Comparison of ENCODE assay signal across 7 mouse cellular contexts in genomic region chr12:72820940-72821431, GRCm38 (mm10).
DNase-seq lines count a peak whose midpoint lies in the region; ATAC-seq and TF ChIP-seq lines count a peak whose summit lies in the region.

No protein-coding gene starts in this region.

- DNase-seq in CD4-positive helper T cell, adult 2 months (ENCODE audit: low read depth, low spot score): peak; percentile 31
- peak; percentile 51 for DNase-seq in CH12.LX (ENCODE audit: extremely low read depth)
- peak; percentile 44 to 48 for DNase-seq in heart, postnatal 10 days
- DNase-seq in left cerebral cortex, postnatal 25 days (ENCODE audit: low spot score in 2 of 2): peak; percentile 27 to 35

- WGBS in embryonic facial prominence, embryonic 13.5 days: 2% methylated on average over 24 of the region's 24 CpGs
- 5% methylated on average over 24 of the region's 24 CpGs for WGBS in small intestine, adult 2 months

- peak overlapping the region; percentile 35 to 54 (median 51) for H3K4me3 ChIP-seq in CH12.LX (replicated peaks in 1 of 3; ENCODE audit: low read depth in 2 of 3, low read length in 2 of 3, poor library complexity in 1 of 3)
- H3K4me3 ChIP-seq in embryonic facial prominence, embryonic 13.5 days: peak overlapping the region; percentile 46
- H3K4me3 ChIP-seq in small intestine, adult 2 months (ENCODE audit: low read depth, low read length): peak overlapping the region; percentile 38

- no peaks in the 10 kb centered on the region for H3K27me3 ChIP-seq in CH12.LX (replicated peaks)
- H3K27me3 ChIP-seq in embryonic facial prominence, embryonic 13.5 days: peaks cover 12% of the 10 kb centered on the region
- H3K27me3 ChIP-seq in small intestine, adult 2 months (ENCODE audit: control insufficient read depth, insufficient read depth, low read length): peaks cover 4% of the 10 kb centered on the region; the same call in 1 of the 2 replicates

- dilution Hi-C loops in CH12.LX (cut with MboI; ENCODE audit: extremely low pct_ligation_motif_present, extremely low pct_unique_long_range_greater_than_20kb, low sequenced_read_pairs): no loop called here

- no peak for TF ChIP-seq EP300 in CH12.LX (IDR thresholded peaks at IDR 0.05; ENCODE audit: low read length)

- peak overlapping the region; percentile 41; the same call in 1 of the 2 replicates for H3K9ac ChIP-seq in CH12.LX (ENCODE audit: insufficient read depth, low read depth)
- peak overlapping the region; percentile 60 for H3K9ac ChIP-seq in embryonic facial prominence, embryonic 13.5 days

- no peak for TF ChIP-seq CTCF in CH12.LX (conservative IDR thresholded peaks at IDR 0.05 in 1 of 2, IDR thresholded peaks at IDR 0.05 in 1 of 2; ENCODE audit: low read depth in 2 of 2, low read length in 2 of 2)
- no peak for TF ChIP-seq CTCF in small intestine, adult 2 months (IDR thresholded peaks at IDR 0.05; ENCODE audit: extremely low read depth, insufficient read length, insufficient replicate concordance, low read depth, low read length)

- in situ Hi-C loops in CH12.LX (cut with MboI; ENCODE audit: low pct_ligation_motif_present, low pct_unique_long_range_greater_than_20kb, low sequenced_read_pairs): no loop called here

- intact Hi-C loops in heart, postnatal 10 days (cut with DNase I): no loop called here
- intact Hi-C loops in left cerebral cortex, postnatal 25 days (cut with DNase I): no loop called here

- ATAC-seq in embryonic facial prominence, embryonic 13.5 days (ENCODE audit: insufficient number of reproducible peaks, insufficient read depth, low FRiP score, low TSS enrichment, low read depth): peak; percentile 78
- ATAC-seq in megakaryocyte, adult 5-6 weeks (ENCODE audit: poor library complexity, severe bottlenecking): peak; percentile 88

- no peak; the same call in 1 of the 2 replicates for TF ChIP-seq POLR2A in CH12.LX (IDR thresholded peaks at IDR 0.05; ENCODE audit: low read depth, low read length)
- TF ChIP-seq POLR2A in small intestine, adult 2 months (IDR thresholded peaks at IDR 0.05; ENCODE audit: low read depth, low read length): no peak

- H3K79me2 ChIP-seq in CH12.LX (replicated peaks; ENCODE audit: control insufficient read depth, extremely low read depth, insufficient read depth, poor library complexity, severe bottlenecking): no peaks in the 10 kb centered on the region

- no peak; the same call in 1 of the 2 replicates for TF ChIP-seq RAD21 in CH12.LX (IDR thresholded peaks at IDR 0.05; ENCODE audit: low read depth, low read length)

- H3K4me2 ChIP-seq in CH12.LX (ENCODE audit: insufficient read depth, low read depth, poor library complexity, severe bottlenecking): peak overlapping the region; percentile 87
- peak overlapping the region; percentile 70 for H3K4me2 ChIP-seq in embryonic facial prominence, embryonic 13.5 days

- no peak overlapping the region for H3K27ac ChIP-seq in CH12.LX (ENCODE audit: insufficient read depth, low read depth)
- H3K27ac ChIP-seq in embryonic facial prominence, embryonic 13.5 days: peak overlapping the region; percentile 72
- H3K27ac ChIP-seq in small intestine, adult 2 months (ENCODE audit: insufficient read depth, low read depth, low read length): no peak overlapping the region

- no peaks in the 10 kb centered on the region for H3K9me3 ChIP-seq in CH12.LX (replicated peaks; ENCODE audit: low read length)
- no peaks in the 10 kb centered on the region for H3K9me3 ChIP-seq in embryonic facial prominence, embryonic 13.5 days

- H3K4me1 ChIP-seq in CH12.LX (ENCODE audit: control insufficient read depth in 1 of 2, insufficient read depth in 2 of 2): peaks cover 0 to 16% of the 10 kb centered on the region in 2 experiments; a peak in 2 of 4 replicates
- peaks cover 4% of the 10 kb centered on the region for H3K4me1 ChIP-seq in embryonic facial prominence, embryonic 13.5 days
- peaks cover 3% of the 10 kb centered on the region; the same call in 1 of the 2 replicates for H3K4me1 ChIP-seq in small intestine, adult 2 months (ENCODE audit: control insufficient read depth, insufficient read depth, insufficient read length, low read length)

- H3K36me3 ChIP-seq in CH12.LX (replicated peaks in 1 of 2; ENCODE audit: control insufficient read depth in 1 of 2, insufficient read depth in 1 of 2, low read length in 1 of 2): no peaks in the 10 kb centered on the region
- no peaks in the 10 kb centered on the region for H3K36me3 ChIP-seq in embryonic facial prominence, embryonic 13.5 days
- no peaks in the 10 kb centered on the region for H3K36me3 ChIP-seq in small intestine, adult 2 months (ENCODE audit: control insufficient read depth, insufficient read depth, low read length)

TF ChIP-seq in CH12.LX, 34 proteins besides CTCF, POLR2A, EP300 and RAD21:
- TF ChIP-seq POLR2AphosphoS2 (IDR thresholded peaks at IDR 0.05; ENCODE audit: low read depth, low read length) (no peak), CHD2 (IDR thresholded peaks at IDR 0.05; ENCODE audit: low read length) (no peak), CHD1 (IDR thresholded peaks at IDR 0.05; ENCODE audit: low read depth, low read length) (no peak), KAT2A (IDR thresholded peaks at IDR 0.05; ENCODE audit: insufficient replicate concordance, low read length) (no peak), RCOR1 (conservative IDR thresholded peaks at IDR 0.05; ENCODE audit: low read depth, low read length) (no peak), IRF4 (IDR thresholded peaks at IDR 0.05; ENCODE audit: low read depth, low read length) (no peak), ZKSCAN1 (IDR thresholded peaks at IDR 0.05; ENCODE audit: borderline replicate concordance, low read depth, low read length) (no peak), HCFC1 (IDR thresholded peaks at IDR 0.05; ENCODE audit: low read depth, low read length) (no peak; the same call in 1 of the 2 replicates), MYC (IDR thresholded peaks at IDR 0.05; ENCODE audit: low read depth, low read length) (no peak), BHLHE40 (IDR thresholded peaks at IDR 0.05; ENCODE audit: low read depth, low read length) (no peak), PAX5 (IDR thresholded peaks at IDR 0.05; ENCODE audit: low read length) (no peak), TCF12 (IDR thresholded peaks at IDR 0.05; ENCODE audit: low read depth, low read length) (peak; percentile 3; the same call in 1 of the 2 replicates), MAX (IDR thresholded peaks at IDR 0.05; ENCODE audit: low read length) (peak; percentile 3; the same call in 1 of the 2 replicates), JUND (conservative IDR thresholded peaks at IDR 0.05; ENCODE audit: low read depth, low read length) (no peak), USF1 (IDR thresholded peaks at IDR 0.05; ENCODE audit: low read depth, low read length) (no peak), MEF2A (IDR thresholded peaks at IDR 0.05; ENCODE audit: borderline replicate concordance, low read depth, low read length) (peak; percentile 56), SIN3A (IDR thresholded peaks at IDR 0.05; ENCODE audit: low read length) (peak; percentile 54; the same call in 1 of the 2 replicates), UBTF (IDR thresholded peaks at IDR 0.05; ENCODE audit: low read depth, low read length) (no peak), SMC3 (IDR thresholded peaks at IDR 0.05; ENCODE audit: low read depth, low read length) (no peak), MXI1 (IDR thresholded peaks at IDR 0.05; ENCODE audit: low read depth, low read length) (no peak), MAFK (IDR thresholded peaks at IDR 0.05; ENCODE audit: insufficient replicate concordance, low read length) (no peak), ETS1 (conservative IDR thresholded peaks at IDR 0.05; ENCODE audit: low read depth, low read length) (no peak), TBP (conservative IDR thresholded peaks at IDR 0.05; ENCODE audit: low read depth, low read length) (no peak)
